Mouse (Mus musculus): ENCODE measurements at regions not wholly inside any gene's neighbourhood (a gene's known extent, or its start where the extent isn't known, plus 50 kb on each side); places are given as distances from the start of the nearest gene placed in this dataset.

GRCm38 (mm10) chr9:82484341-82484740, 345.0 kb upstream of the Irak1bp1 start:
- H3K4me3 ChIP-seq = no peak overlapping the region
- H3K27ac ChIP-seq = no peak overlapping the region
- 0 out of 2 replicates have a peak, but pooled peaks cover 3% of the 10 kb centered on the region for H3K4me1 ChIP-seq (replicated peaks)
- H3K4me2 ChIP-seq = no peak overlapping the region
- H3K27me3 ChIP-seq = no peaks in the 10 kb centered on the region
- no peak for ATAC-seq (replicated peaks; ENCODE audit: insufficient number of reproducible peaks, insufficient read depth, low FRiP score, low read depth)
- no peak overlapping the region for H3K9ac ChIP-seq
- 65% methylated on average over 1 of the region's 1 CpGs for WGBS
- H3K9me3 ChIP-seq (replicated peaks) = no peaks in the 10 kb centered on the region
- H3K36me3 ChIP-seq = no peaks in the 10 kb centered on the region

GRCm38 (mm10) chr9:82493440-82493839, 335.9 kb upstream of the Irak1bp1 start:
- Histone ChIP-seq H3K27ac (no peak overlapping the region), H3K4me1 (replicated peaks) (no peaks in the 10 kb centered on the region), H3K4me2 (no peak overlapping the region), H3K36me3 (no peaks in the 10 kb centered on the region), H3K4me3 (no peak overlapping the region), H3K9me3 (replicated peaks) (no peaks in the 10 kb centered on the region), H3K9ac (no peak overlapping the region), H3K27me3 (no peaks in the 10 kb centered on the region)
- ATAC-seq (replicated peaks; ENCODE audit: insufficient number of reproducible peaks, insufficient read depth, low FRiP score, low read depth) = no peak

- no peaks in the 10 kb centered on the region for H3K27me3 ChIP-seq
- H3K4me2 ChIP-seq = no peak overlapping the region
- ATAC-seq (replicated peaks; ENCODE audit: insufficient number of reproducible peaks, insufficient read depth, low FRiP score, low read depth) = no peak
- H3K4me3 ChIP-seq = no peak overlapping the region
- H3K9me3 ChIP-seq (replicated peaks) = no peaks in the 10 kb centered on the region
- no peak overlapping the region for H3K9ac ChIP-seq
- no peaks in the 10 kb centered on the region for H3K36me3 ChIP-seq
- H3K27ac ChIP-seq = no peak overlapping the region
- H3K4me1 ChIP-seq (replicated peaks) = no peaks in the 10 kb centered on the region
- 54% methylated on average over 2 of the region's 2 CpGs for WGBS
These were observed 319.3 kb upstream of the Irak1bp1 start for GRCm38 (mm10) chr9:82510014-82510413.

GRCm38 (mm10) chr9:82518993-82519392, 310.3 kb upstream of the Irak1bp1 start:
- Histone ChIP-seq H3K36me3 (no peaks in the 10 kb centered on the region), H3K4me1 (replicated peaks) (no peaks in the 10 kb centered on the region), H3K27me3 (no peaks in the 10 kb centered on the region), H3K9me3 (replicated peaks) (no peaks in the 10 kb centered on the region), H3K27ac (no peak overlapping the region), H3K4me2 (no peak overlapping the region), H3K9ac (no peak overlapping the region), H3K4me3 (no peak overlapping the region)
- no peak for ATAC-seq (replicated peaks; ENCODE audit: insufficient number of reproducible peaks, insufficient read depth, low FRiP score, low read depth)
- 20% methylated on average over 1 of the region's 1 CpGs for WGBS

GRCm38 (mm10) chr9:82527867-82528385, 301.4 kb upstream of the Irak1bp1 start:
- H3K27ac ChIP-seq = no peak overlapping the region
- H3K9ac ChIP-seq = no peak overlapping the region
- H3K4me3 ChIP-seq = no peak overlapping the region
- H3K4me2 ChIP-seq = no peak overlapping the region
- 76% methylated on average over 8 of the region's 8 CpGs for WGBS
- H3K4me1 ChIP-seq (replicated peaks) = no peaks in the 10 kb centered on the region
- no peaks in the 10 kb centered on the region for H3K9me3 ChIP-seq (replicated peaks)
- no peaks in the 10 kb centered on the region for H3K36me3 ChIP-seq
- H3K27me3 ChIP-seq = no peaks in the 10 kb centered on the region
- ATAC-seq (replicated peaks; ENCODE audit: insufficient number of reproducible peaks, insufficient read depth, low FRiP score, low read depth) = no peak

- H3K4me1 ChIP-seq (replicated peaks) = no peaks in the 10 kb centered on the region
- no peak overlapping the region for H3K9ac ChIP-seq
- H3K27me3 ChIP-seq = no peaks in the 10 kb centered on the region
- no peak overlapping the region for H3K4me2 ChIP-seq
- no peak overlapping the region for H3K4me3 ChIP-seq
- 74% methylated on average over 6 of the region's 6 CpGs for WGBS
- no peak for ATAC-seq (replicated peaks; ENCODE audit: insufficient number of reproducible peaks, insufficient read depth, low FRiP score, low read depth)
- H3K36me3 ChIP-seq = no peaks in the 10 kb centered on the region
- H3K27ac ChIP-seq = no peak overlapping the region
- H3K9me3 ChIP-seq (replicated peaks) = no peaks in the 10 kb centered on the region
These were observed 276.6 kb upstream of the Irak1bp1 start for GRCm38 (mm10) chr9:82552726-82553125.

- 87% methylated on average over 3 of the region's 3 CpGs for WGBS
- H3K36me3 ChIP-seq = no peaks in the 10 kb centered on the region
- H3K9me3 ChIP-seq (replicated peaks) = no peaks in the 10 kb centered on the region
- H3K27me3 ChIP-seq = no peaks in the 10 kb centered on the region
- no peak overlapping the region for H3K4me2 ChIP-seq
- H3K4me3 ChIP-seq = no peak overlapping the region
- H3K4me1 ChIP-seq (replicated peaks) = no peaks in the 10 kb centered on the region
- H3K9ac ChIP-seq = no peak overlapping the region
- no peak overlapping the region for H3K27ac ChIP-seq
- ATAC-seq (replicated peaks; ENCODE audit: insufficient number of reproducible peaks, insufficient read depth, low FRiP score, low read depth) = no peak
These were observed 276.1 kb upstream of the Irak1bp1 start for GRCm38 (mm10) chr9:82553213-82553612.

GRCm38 (mm10) chr9:82562551-82563465, 266.5 kb upstream of the Irak1bp1 start:
- Histone ChIP-seq H3K9me3 (replicated peaks) (no peaks in the 10 kb centered on the region), H3K27me3 (no peaks in the 10 kb centered on the region), H3K4me3 (no peak overlapping the region), H3K27ac (peak overlapping the region; percentile 72), H3K36me3 (no peaks in the 10 kb centered on the region), H3K9ac (no peak overlapping the region), H3K4me2 (peak overlapping the region; percentile 16; the same call in 1 of the 2 replicates), H3K4me1 (replicated peaks) (no peaks in the 10 kb centered on the region)
- ATAC-seq (replicated peaks; ENCODE audit: insufficient number of reproducible peaks, insufficient read depth, low FRiP score, low read depth) = no peak
- WGBS = 0% methylated on average over 1 of the region's 1 CpGs

GRCm38 (mm10) chr9:82581373-82582018, 247.8 kb upstream of the Irak1bp1 start:
- no peaks in the 10 kb centered on the region for H3K27me3 ChIP-seq
- no peaks in the 10 kb centered on the region for H3K9me3 ChIP-seq (replicated peaks)
- H3K27ac ChIP-seq = no peak overlapping the region
- WGBS = 67% methylated on average over 4 of the region's 4 CpGs
- no peaks in the 10 kb centered on the region for H3K4me1 ChIP-seq (replicated peaks)
- H3K4me3 ChIP-seq = no peak overlapping the region
- no peak overlapping the region for H3K9ac ChIP-seq
- no peaks in the 10 kb centered on the region for H3K36me3 ChIP-seq
- H3K4me2 ChIP-seq = no peak overlapping the region
- no peak for ATAC-seq (replicated peaks; ENCODE audit: insufficient number of reproducible peaks, insufficient read depth, low FRiP score, low read depth)

GRCm38 (mm10) chr9:82609111-82609510, 220.2 kb upstream of the Irak1bp1 start:
- Histone ChIP-seq H3K27me3 (no peaks in the 10 kb centered on the region), H3K9me3 (replicated peaks) (no peaks in the 10 kb centered on the region), H3K4me1 (replicated peaks) (no peaks in the 10 kb centered on the region), H3K27ac (no peak overlapping the region), H3K4me3 (no peak overlapping the region), H3K36me3 (no peaks in the 10 kb centered on the region), H3K9ac (no peak overlapping the region), H3K4me2 (peak overlapping the region; percentile 23; the same call in 1 of the 2 replicates)
- 66% methylated on average over 11 of the region's 11 CpGs for WGBS
- no peak for ATAC-seq (replicated peaks; ENCODE audit: insufficient number of reproducible peaks, insufficient read depth, low FRiP score, low read depth)

- Histone ChIP-seq H3K27me3 (no peaks in the 10 kb centered on the region), H3K4me1 (replicated peaks) (no peaks in the 10 kb centered on the region), H3K4me2 (no peak overlapping the region), H3K4me3 (no peak overlapping the region), H3K9ac (no peak overlapping the region), H3K9me3 (replicated peaks) (no peaks in the 10 kb centered on the region), H3K27ac (no peak overlapping the region), H3K36me3 (no peaks in the 10 kb centered on the region)
- 82% methylated on average over 4 of the region's 4 CpGs for WGBS
- ATAC-seq (replicated peaks; ENCODE audit: insufficient number of reproducible peaks, insufficient read depth, low FRiP score, low read depth) = no peak
These were observed 219.4 kb upstream of the Irak1bp1 start for GRCm38 (mm10) chr9:82609946-82610345.

Measured in heart, embryonic 15.5 days (tissue).